Mouse (Mus musculus) retina, adult 2 months (tissue): Measurements from ENCODE around the gene Caap1.

Source experiments
- DNase-seq: peaks from one replicate; pipeline ENCODE4 v3.0.0-alpha.2; 2012; ENCODE audit warnings: low read depth, low spot score

Caap1 gene

GRCm38 (mm10) chr4:94515366-94515765 is 41.2 kb downstream of the Caap1 start:
- no peak for DNase-seq

GRCm38 (mm10) chr4:94476749-94477399 is 79.7 kb downstream of the Caap1 start:
- no peak for DNase-seq

DNA sequence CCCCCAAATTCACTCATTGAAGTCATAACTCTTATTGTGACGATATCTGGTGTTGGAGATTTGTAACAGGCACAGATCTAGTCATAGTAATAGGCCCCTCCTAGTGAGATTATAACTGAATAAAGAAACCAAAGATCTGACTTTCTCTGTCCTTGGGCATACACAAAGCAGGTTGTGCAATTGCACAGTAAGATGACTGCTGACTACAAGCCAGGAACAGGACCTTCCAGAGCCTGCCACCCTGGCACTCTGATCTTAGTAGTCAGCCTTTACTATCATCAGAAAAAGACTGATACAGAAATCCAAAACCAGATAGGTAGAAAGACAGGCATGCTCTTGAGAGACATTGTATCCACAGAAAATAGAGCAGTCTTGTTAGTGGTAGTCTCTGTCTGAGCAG is 83.3 kb downstream of the Caap1 start:
- no peak for DNase-seq

DNA sequence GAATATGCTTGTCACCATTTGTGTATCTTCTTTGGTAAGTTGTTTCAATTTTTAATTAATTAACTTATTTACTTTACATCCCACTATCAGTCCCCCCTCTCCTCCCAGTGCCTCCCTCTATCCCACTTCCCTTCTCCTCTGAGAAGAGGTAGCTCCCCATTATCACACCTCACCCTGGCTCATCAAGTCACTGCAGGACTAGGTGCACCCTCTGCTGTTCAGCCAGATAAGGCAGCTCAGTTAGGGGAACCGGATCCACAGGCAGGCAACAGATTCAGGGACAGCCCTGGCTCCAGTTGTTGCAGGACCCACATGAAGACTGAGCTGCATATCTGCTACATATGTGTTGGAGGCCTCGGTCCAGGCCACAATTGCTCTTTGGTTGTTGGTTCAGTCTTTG is 97.2 kb downstream of the Caap1 start:
- no peak for DNase-seq

DNA sequence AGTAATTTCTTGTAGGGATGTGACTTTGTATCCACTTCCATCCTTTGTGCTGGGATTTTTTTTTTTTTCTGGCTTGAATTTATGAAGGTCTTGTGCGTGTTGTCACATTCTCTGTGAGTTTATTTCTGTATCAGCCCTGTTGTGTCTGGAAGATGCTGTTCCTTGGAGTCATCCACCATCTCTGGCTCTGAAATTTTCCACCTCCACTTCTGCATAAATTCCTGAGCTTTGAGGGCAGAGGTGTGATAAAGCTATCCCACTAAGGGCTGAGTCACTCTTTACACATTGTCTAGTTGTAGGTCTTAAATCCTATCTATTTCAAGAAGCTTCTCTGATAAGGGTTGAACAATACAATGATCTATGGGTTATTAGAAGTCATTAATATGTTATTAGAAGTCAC is 101.7 kb downstream of the Caap1 start:
- no peak for DNase-seq
